Mouse (Mus musculus) forebrain, embryonic 15.5 days (tissue): ENCODE data around the gene Zdhhc19. TPM values are rescaled to one million over a fixed set of nuclear protein-coding genes. Genes with fewer than 3 reads are reported as not detected.
"Not testable (repeated sequence)": the region's sequence is repeated elsewhere in the genome, so short reads cannot be mapped to it uniquely, and the experiment has no call there.

Experiments used
- ATAC-seq: fragments of 200-750 bp; cut with Nextera tagmentation; replicated peaks from 2 replicates; pipeline ENCODE4 v1.8.0; 2017; ENCODE audit warnings: mild to moderate bottlenecking, moderate TSS enrichment, moderate library complexity
- H3K27ac ChIP-seq: fragments of 300-500 bp; sonication (generic); replicated peaks from 2 replicates; pipeline ENCODE4 v1.5.1; 2015; ENCODE audit warnings: mild to moderate bottlenecking, inconsistent platforms
- H3K27me3 ChIP-seq: fragments of 300-500 bp; sonication (generic); 2 replicates; pipeline ENCODE4 v1.6.1; 2015; ENCODE audit warnings: inconsistent platforms
- H3K36me3 ChIP-seq: fragments of 300-500 bp; sonication (generic); 2 replicates; pipeline ENCODE4 v1.6.1; 2015; ENCODE audit warnings: mild to moderate bottlenecking, inconsistent platforms
- H3K4me1 ChIP-seq: fragments of 300-500 bp; sonication (generic); 2 replicates; pipeline ENCODE4 v1.6.1; 2015; ENCODE audit warnings: inconsistent platforms
- H3K4me2 ChIP-seq: fragments of 300-500 bp; sonication (generic); replicated peaks from 2 replicates; pipeline ENCODE4 v1.6.1; 2015; ENCODE audit warnings: mild to moderate bottlenecking, inconsistent platforms
- H3K4me3 ChIP-seq: fragments of 300-500 bp; sonication (generic); 2 replicates; pipeline ENCODE4 v1.5.1; 2015; ENCODE audit warnings: mild to moderate bottlenecking, inconsistent platforms
- H3K9ac ChIP-seq: fragments of 300-500 bp; sonication (generic); replicated peaks from 2 replicates; pipeline ENCODE4 v1.6.1; 2015; ENCODE audit warnings: mild to moderate bottlenecking, inconsistent platforms
- H3K9me3 ChIP-seq: fragments of 300-500 bp; sonication (generic); 2 replicates; pipeline ENCODE4 v1.6.1; 2016; ENCODE audit warnings: inconsistent platforms
- WGBS: fragments of 180-500 bp; shearing (Covaris S2); methylation state at CpG from one replicate; pipeline ENCODE4 v1.1.7; 2015; ENCODE audit warnings: mixed read lengths; 5-methylcytosine and 5-hydroxymethylcytosine counted together
- polyA plus RNA-seq: library from polyadenylated mRNA; unstranded; fragments of >200 nt; fragmentation: Nextera tagmentation; extraction: Ambion mirVana; gene quantifications from 2 replicates; pipeline ENCODE4 v1.2.1, GENCODE M21; 2015

Gene Zdhhc19
- polyA plus RNA-seq, 1 experiment from 2014 or later, result not detected

- H3K4me3 ChIP-seq, H3K9me3 ChIP-seq, H3K9ac ChIP-seq, H3K4me2 ChIP-seq, H3K27me3 ChIP-seq, H3K4me1 ChIP-seq, ATAC-seq, H3K36me3 ChIP-seq, H3K27ac ChIP-seq: not testable (repeated sequence)
- WGBS, result 78% methylated on average over 6 of the region's 6 CpGs
Observed at GRCm38 (mm10) chr16:32494371-32494770, 1.7 kb upstream of the Zdhhc19 start.

GRCm38 (mm10) chr16:32498996-32499395 is 2.9 kb downstream of the Zdhhc19 start:
- H3K36me3 ChIP-seq, result no peaks in the 10 kb centered on the region
- no peak overlapping the region for H3K27ac ChIP-seq
- H3K27me3 ChIP-seq, result no peaks in the 10 kb centered on the region
- no peak for ATAC-seq
- H3K4me2 ChIP-seq, result no peak overlapping the region
- WGBS, result 75% methylated on average over 13 of the region's 13 CpGs
- H3K4me1 ChIP-seq, result peaks cover 6% of the 10 kb centered on the region; the same call in 1 of the 2 replicates
- H3K9me3 ChIP-seq, result no peaks in the 10 kb centered on the region
- H3K9ac ChIP-seq, result no peak overlapping the region
- H3K4me3 ChIP-seq, result no peak overlapping the region

- Histone ChIP-seq H3K27ac (peak overlapping the region; percentile 63; the same call in 1 of the 2 replicates), H3K4me3 (peak overlapping the region; percentile 44), H3K9ac (peak overlapping the region; percentile 65), H3K4me1 (peaks cover 6% of the 10 kb centered on the region; the same call in 1 of the 2 replicates), H3K4me2 (peak overlapping the region; percentile 60), H3K9me3 (no peaks in the 10 kb centered on the region), H3K27me3 (no peaks in the 10 kb centered on the region), H3K36me3 (no peaks in the 10 kb centered on the region)
- ATAC-seq, result peak; percentile 95
- 8% methylated on average over 22 of the region's 22 CpGs for WGBS
Observed at GRCm38 (mm10) chr16:32499430-32500037, 3.5 kb downstream of the Zdhhc19 start.

DNA sequence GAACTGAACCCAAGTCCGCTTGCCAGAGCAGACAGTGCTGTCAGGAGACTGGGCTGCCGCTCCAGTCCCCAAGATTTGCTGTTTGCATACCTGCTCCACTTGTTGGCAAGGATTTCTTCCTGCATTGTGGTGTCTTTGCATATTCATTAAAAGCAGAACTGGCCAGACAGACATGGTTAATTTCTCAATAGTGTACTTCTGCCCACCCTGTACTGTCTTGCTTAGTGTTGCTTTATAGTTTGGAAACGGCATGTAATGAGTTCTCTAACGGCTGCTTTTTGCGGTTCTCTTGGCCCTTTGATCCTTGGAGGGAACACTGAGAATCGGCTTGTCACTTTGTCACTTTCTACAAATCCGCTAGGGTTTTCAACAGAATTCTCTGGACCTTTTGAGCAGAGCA is 5.4 kb downstream of the Zdhhc19 start:
- Histone ChIP-seq H3K27ac (no peak overlapping the region), H3K4me1 (peaks cover 6% of the 10 kb centered on the region; the same call in 1 of the 2 replicates), H3K9ac (no peak overlapping the region), H3K27me3 (no peaks in the 10 kb centered on the region), H3K4me2 (no peak overlapping the region), H3K9me3 (no peaks in the 10 kb centered on the region), H3K36me3 (no peaks in the 10 kb centered on the region), H3K4me3 (no peak overlapping the region)
- WGBS, result 61% methylated on average over 7 of the region's 7 CpGs
- ATAC-seq, result no peak

DNA sequence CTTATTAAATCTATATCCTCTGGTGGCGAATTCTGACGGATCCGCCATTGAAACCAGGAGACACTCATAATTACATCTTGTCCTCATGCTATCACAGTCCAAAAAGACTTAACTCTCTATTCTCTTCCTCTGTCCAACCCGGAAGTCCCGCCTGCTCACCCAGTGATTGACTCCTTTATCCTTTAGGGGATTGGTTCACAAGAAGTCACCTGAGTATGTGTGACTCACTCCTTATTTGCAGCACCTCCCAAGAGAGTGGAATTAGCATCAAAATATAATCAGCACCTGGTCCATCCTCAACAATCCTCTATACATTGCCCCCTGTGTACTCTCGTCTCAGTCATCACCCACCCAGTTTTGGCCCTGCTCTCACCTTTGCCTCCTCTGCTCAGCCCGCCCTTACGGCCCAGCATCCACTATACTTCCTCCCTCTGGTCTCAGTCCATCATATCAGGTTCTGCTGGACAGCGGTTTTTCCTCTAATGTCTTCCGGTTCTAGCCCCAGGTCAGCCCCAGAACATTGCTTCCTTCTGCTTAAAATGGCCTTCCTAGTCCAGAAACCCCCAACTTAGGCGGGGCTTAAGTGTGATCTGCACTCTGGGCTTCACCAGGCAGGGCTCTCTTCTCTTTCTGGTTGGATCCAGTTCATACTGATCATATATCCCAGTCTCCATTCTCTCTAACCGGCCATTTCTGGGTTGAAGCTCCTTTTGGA is 6.7 kb downstream of the Zdhhc19 start:
- H3K9me3 ChIP-seq, result no peaks in the 10 kb centered on the region
- H3K4me2 ChIP-seq, result no peak overlapping the region
- ATAC-seq, result no peak
- H3K4me3 ChIP-seq, result no peak overlapping the region
- WGBS, result 90% methylated on average over 12 of the region's 12 CpGs
- H3K27ac ChIP-seq, result no peak overlapping the region
- no peaks in the 10 kb centered on the region for H3K36me3 ChIP-seq
- H3K9ac ChIP-seq, result no peak overlapping the region
- H3K27me3 ChIP-seq, result no peaks in the 10 kb centered on the region
- peaks cover 6% of the 10 kb centered on the region; the same call in 1 of the 2 replicates for H3K4me1 ChIP-seq

DNA sequence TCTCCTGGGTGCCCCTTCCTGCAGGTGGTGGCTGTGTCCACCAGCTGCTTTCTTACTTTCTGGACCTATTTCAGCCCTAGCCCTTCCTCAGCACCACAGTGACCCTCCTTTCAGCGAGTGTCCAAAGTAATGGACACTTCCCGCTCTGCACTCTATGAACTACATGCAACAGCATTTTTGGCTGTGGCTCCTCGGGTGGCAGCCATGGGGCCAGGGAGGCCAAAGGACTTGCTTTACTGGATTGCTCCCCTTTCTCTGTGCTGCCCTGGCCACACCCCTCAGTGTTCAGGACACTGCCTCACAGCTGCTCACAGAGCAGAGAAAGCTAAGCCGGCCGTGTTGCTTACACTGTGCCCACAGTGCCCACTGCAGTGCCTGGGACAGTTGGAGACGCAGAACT is 7.6 kb downstream of the Zdhhc19 start:
- no peak overlapping the region for H3K9ac ChIP-seq
- no peak for ATAC-seq
- H3K27ac ChIP-seq, result no peak overlapping the region
- no peak overlapping the region for H3K4me2 ChIP-seq
- no peaks in the 10 kb centered on the region for H3K9me3 ChIP-seq
- H3K4me3 ChIP-seq, result no peak overlapping the region
- H3K27me3 ChIP-seq, result no peaks in the 10 kb centered on the region
- no peaks in the 10 kb centered on the region for H3K36me3 ChIP-seq
- peaks cover 6% of the 10 kb centered on the region for H3K4me1 ChIP-seq
- 73% methylated on average over 6 of the region's 6 CpGs for WGBS

DNA sequence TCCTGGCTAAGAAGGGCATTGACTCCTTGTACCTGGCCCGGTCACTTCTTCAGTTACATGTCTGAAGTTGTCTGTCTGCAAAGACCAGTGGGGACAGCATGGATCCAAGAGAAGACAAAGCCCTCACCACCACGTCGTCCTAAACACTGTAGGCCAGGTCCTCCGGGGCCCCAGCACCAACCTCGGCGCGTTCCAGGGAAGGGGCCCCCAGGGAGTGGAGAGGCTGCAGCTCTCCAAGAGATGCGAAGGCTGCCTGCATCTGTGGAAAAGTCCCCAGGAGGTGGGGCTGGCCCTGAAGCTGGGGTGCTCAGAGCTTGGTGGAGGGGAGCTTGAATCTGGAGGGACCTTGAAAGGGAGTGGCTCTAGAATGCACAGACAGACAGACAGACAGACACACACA is 10.2 kb downstream of the Zdhhc19 start:
- Histone ChIP-seq H3K36me3 (no peaks in the 10 kb centered on the region), H3K9ac (no peak overlapping the region), H3K4me1 (peaks cover 13% of the 10 kb centered on the region), H3K27ac (no peak overlapping the region), H3K4me3 (no peak overlapping the region), H3K27me3 (no peaks in the 10 kb centered on the region), H3K4me2 (no peak overlapping the region), H3K9me3 (no peaks in the 10 kb centered on the region)
- 79% methylated on average over 8 of the region's 8 CpGs for WGBS
- no peak for ATAC-seq

GRCm38 (mm10) chr16:32506868-32507267 is 10.8 kb downstream of the Zdhhc19 start:
- Histone ChIP-seq H3K27ac (no peak overlapping the region), H3K9me3 (no peaks in the 10 kb centered on the region), H3K36me3 (no peaks in the 10 kb centered on the region), H3K27me3 (no peaks in the 10 kb centered on the region), H3K4me3 (no peak overlapping the region), H3K4me2 (no peak overlapping the region), H3K9ac (no peak overlapping the region), H3K4me1 (peaks cover 13% of the 10 kb centered on the region)
- 81% methylated on average over 7 of the region's 7 CpGs for WGBS
- no peak for ATAC-seq

DNA sequence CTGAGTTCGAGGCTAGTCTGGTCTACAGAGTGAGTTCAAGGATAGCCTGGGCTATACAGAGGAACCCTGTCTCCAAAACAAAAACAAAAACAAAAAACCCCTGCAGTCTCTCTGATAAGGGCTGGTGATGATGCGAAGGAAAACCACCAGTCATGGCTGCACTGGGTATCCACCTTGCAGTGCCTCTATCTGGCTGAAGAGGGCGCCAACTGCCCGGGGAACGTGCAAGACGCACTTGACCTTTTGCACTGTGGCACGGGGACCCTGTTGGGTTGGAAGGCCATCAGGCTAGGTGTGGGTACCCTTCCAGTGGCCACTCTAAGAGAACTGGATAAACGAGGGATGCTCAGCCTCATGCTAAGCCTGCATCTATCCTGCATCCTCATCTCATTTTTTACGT is 11.3 kb downstream of the Zdhhc19 start:
- Histone ChIP-seq H3K4me3 (no peak overlapping the region), H3K9me3 (no peaks in the 10 kb centered on the region), H3K4me2 (no peak overlapping the region), H3K36me3 (no peaks in the 10 kb centered on the region), H3K27me3 (no peaks in the 10 kb centered on the region), H3K4me1 (peaks cover 13% of the 10 kb centered on the region), H3K27ac (no peak overlapping the region), H3K9ac (no peak overlapping the region)
- WGBS, result 23% methylated on average over 9 of the region's 9 CpGs
- 0 out of 2 replicates have a peak, but pooled peaks have one; percentile 15 for ATAC-seq

DNA sequence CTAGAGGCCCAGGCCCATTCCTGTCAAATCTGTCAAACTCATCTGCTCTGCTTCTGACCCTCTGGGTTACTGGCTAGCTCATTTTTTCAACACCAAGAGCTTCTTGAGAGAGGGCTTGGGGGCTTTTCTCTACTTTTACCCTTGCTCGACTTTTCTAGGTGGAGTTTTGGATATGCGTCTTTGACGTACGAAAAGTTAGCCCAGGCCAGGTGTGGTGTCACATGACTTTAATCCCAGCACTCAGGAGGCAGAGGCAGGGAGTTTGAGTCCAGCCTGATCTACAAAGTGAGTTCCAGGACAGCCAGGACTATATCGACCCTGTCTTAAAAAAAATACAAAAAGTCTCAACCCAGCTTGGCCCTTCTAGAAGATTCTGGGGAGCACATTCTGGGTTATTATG is 12.0 kb downstream of the Zdhhc19 start:
- Histone ChIP-seq H3K9ac (no peak overlapping the region), H3K4me1 (peaks cover 13% of the 10 kb centered on the region), H3K9me3 (no peaks in the 10 kb centered on the region), H3K36me3 (no peaks in the 10 kb centered on the region), H3K4me2 (no peak overlapping the region), H3K27ac (no peak overlapping the region), H3K4me3 (no peak overlapping the region), H3K27me3 (no peaks in the 10 kb centered on the region)
- WGBS, result 92% methylated on average over 5 of the region's 5 CpGs
- ATAC-seq, result no peak

- Histone ChIP-seq H3K4me2 (no peak overlapping the region), H3K36me3 (no peaks in the 10 kb centered on the region), H3K9ac (no peak overlapping the region), H3K27me3 (no peaks in the 10 kb centered on the region), H3K9me3 (no peaks in the 10 kb centered on the region), H3K4me1 (peaks cover 13% of the 10 kb centered on the region), H3K4me3 (no peak overlapping the region), H3K27ac (no peak overlapping the region; the same call in 1 of the 2 replicates)
- 31% methylated on average over 3 of the region's 3 CpGs for WGBS
- ATAC-seq, result no peak
Observed at GRCm38 (mm10) chr16:32508506-32509065, 12.5 kb downstream of the Zdhhc19 start.

- H3K4me3 ChIP-seq, result no peak overlapping the region
- peak overlapping the region; percentile 15; the same call in 1 of the 2 replicates for H3K27ac ChIP-seq
- H3K36me3 ChIP-seq, result no peaks in the 10 kb centered on the region
- 53% methylated on average over 9 of the region's 9 CpGs for WGBS
- H3K4me1 ChIP-seq, result peaks cover 13% of the 10 kb centered on the region
- H3K9me3 ChIP-seq, result no peaks in the 10 kb centered on the region
- no peak for ATAC-seq
- H3K27me3 ChIP-seq, result no peaks in the 10 kb centered on the region
- H3K4me2 ChIP-seq, result no peak overlapping the region
- no peak overlapping the region for H3K9ac ChIP-seq
Observed at GRCm38 (mm10) chr16:32509066-32509942, 13.2 kb downstream of the Zdhhc19 start.
